17 mouse cellular contexts compared by ENCODE assay signal in genomic region chr3:99292531-99292931, GRCm38 (mm10). TPM values are rescaled to one million over a fixed set of nuclear protein-coding genes. Genes with fewer than 3 reads are reported as not detected.
DNase-seq lines count a peak whose midpoint lies in the region; ATAC-seq lines count a peak whose summit lies in the region.
"Had no signal": no experiment of that assay in that cellular context is flagged by ENCODE, and none has a peak within 500 bp of the region (broad histone marks: within the 10 kb centered on the region; RNA-seq: fewer than 3 reads in every experiment).

No protein-coding gene starts in this region.

- H3K27ac ChIP-seq in kidney, embryonic 16.5 days (ENCODE audit: low read length), result no peak overlapping the region
- H3K27ac ChIP-seq in intestine, embryonic 16.5 days (ENCODE audit: low read length), result no peak overlapping the region
- no peak overlapping the region for H3K27ac ChIP-seq in embryonic facial prominence, embryonic 10.5 days (replicated peaks)
- H3K27ac ChIP-seq: embryonic facial prominence, embryonic 12.5 days; forebrain, embryonic 13.5 days; hindbrain, embryonic 10.5 days had no signal

- no peak for DNase-seq in kidney, adult 9 months
- DNase-seq in frontal cortex, postnatal 36 days (ENCODE audit: low spot score in 2 of 2), result peak; percentile 47 to 65
- DNase-seq in left cerebral cortex, adult 18-20 months (ENCODE audit: low spot score in 2 of 2), result peak; percentile 34 to 59
- peak; percentile 53 for DNase-seq in right cerebral cortex, postnatal 25 days
- no peak for DNase-seq in embryonic facial prominence, embryonic 10.5 days (ENCODE audit: low spot score)
- no peak for DNase-seq in ovary, postnatal 10 days (ENCODE audit: low spot score)
- DNase-seq: B cell, adult 2 months; kidney, adult 18-20 months; lung, embryonic 14.5 days; thymus, adult 2 months had no signal

- H3K4me2 ChIP-seq in kidney, embryonic 16.5 days (replicated peaks; ENCODE audit: low read depth, low read length), result no peak overlapping the region
- H3K4me2 ChIP-seq in intestine, embryonic 16.5 days (ENCODE audit: low read depth, low read length), result no peak overlapping the region
- H3K4me2 ChIP-seq: embryonic facial prominence, embryonic 12.5 days; forebrain, embryonic 13.5 days; heart, embryonic 11.5 days; lung, embryonic 14.5 days had no signal

- no peaks in the 10 kb centered on the region for H3K36me3 ChIP-seq in kidney, embryonic 16.5 days (ENCODE audit: insufficient read depth, low read length)
- H3K36me3 ChIP-seq in intestine, embryonic 16.5 days (ENCODE audit: control insufficient read depth, insufficient read depth, low read length), result no peaks in the 10 kb centered on the region
- H3K36me3 ChIP-seq in embryonic facial prominence, embryonic 10.5 days (replicated peaks), result no peaks in the 10 kb centered on the region
- H3K36me3 ChIP-seq: embryonic facial prominence, embryonic 12.5 days; hindbrain, embryonic 10.5 days had no signal

- H3K9ac ChIP-seq in kidney, embryonic 16.5 days (replicated peaks; ENCODE audit: low read length), result no peak overlapping the region
- no peak overlapping the region for H3K9ac ChIP-seq in intestine, embryonic 16.5 days (ENCODE audit: low read depth, low read length)
- H3K9ac ChIP-seq: embryonic facial prominence, embryonic 12.5 days; forebrain, embryonic 13.5 days; lung, embryonic 14.5 days had no signal

- no peaks in the 10 kb centered on the region for H3K27me3 ChIP-seq in kidney, embryonic 16.5 days (ENCODE audit: insufficient read depth, low read length)
- H3K27me3 ChIP-seq in intestine, embryonic 16.5 days (replicated peaks; ENCODE audit: control insufficient read depth, insufficient read depth, low read length), result no peaks in the 10 kb centered on the region
- H3K27me3 ChIP-seq in embryonic facial prominence, embryonic 10.5 days (replicated peaks; ENCODE audit: low read depth, poor library complexity, severe bottlenecking), result no peaks in the 10 kb centered on the region
- H3K27me3 ChIP-seq: embryonic facial prominence, embryonic 12.5 days; forebrain, embryonic 13.5 days; megakaryocyte, embryonic 14.5 days had no signal

- peak; percentile 40; the same call in 1 of the 2 replicates for ATAC-seq in kidney, embryonic 16.5 days (ENCODE audit: low FRiP score, low TSS enrichment)
- ATAC-seq in intestine, embryonic 16.5 days, result no peak
- ATAC-seq: forebrain, embryonic 13.5 days had no signal

- H3K9me3 ChIP-seq in kidney, embryonic 16.5 days (ENCODE audit: low read length), result no peaks in the 10 kb centered on the region
- no peaks in the 10 kb centered on the region for H3K9me3 ChIP-seq in intestine, embryonic 16.5 days (ENCODE audit: control insufficient read depth, low read length)
- H3K9me3 ChIP-seq in embryonic facial prominence, embryonic 10.5 days, result no peaks in the 10 kb centered on the region
- H3K9me3 ChIP-seq: embryonic facial prominence, embryonic 12.5 days; forebrain, embryonic 13.5 days; hindbrain, embryonic 10.5 days; megakaryocyte, embryonic 14.5 days had no signal

- WGBS in kidney, embryonic 16.5 days, result 30% methylated on average over 3 of the region's 3 CpGs
- 68% methylated on average over 3 of the region's 3 CpGs for WGBS in intestine, embryonic 16.5 days
- WGBS in embryonic facial prominence, embryonic 10.5 days, result 88% methylated on average over 3 of the region's 3 CpGs

- H3K4me3 ChIP-seq in kidney, embryonic 16.5 days (ENCODE audit: low read length), result no peak overlapping the region
- no peak overlapping the region for H3K4me3 ChIP-seq in intestine, embryonic 16.5 days (ENCODE audit: low read length)
- no peak overlapping the region for H3K4me3 ChIP-seq in embryonic facial prominence, embryonic 10.5 days
- H3K4me3 ChIP-seq: embryonic facial prominence, embryonic 12.5 days; forebrain, embryonic 13.5 days; hindbrain, embryonic 10.5 days; megakaryocyte, embryonic 14.5 days had no signal

- H3K4me1 ChIP-seq in kidney, embryonic 16.5 days (ENCODE audit: insufficient read depth, low read length), result 0 out of 2 replicates have a peak, but pooled peaks cover 7% of the 10 kb centered on the region
- H3K4me1 ChIP-seq in intestine, embryonic 16.5 days (ENCODE audit: control insufficient read depth, insufficient read depth, low read length), result no peaks in the 10 kb centered on the region
- H3K4me1 ChIP-seq in embryonic facial prominence, embryonic 10.5 days, result no peaks in the 10 kb centered on the region
- H3K4me1 ChIP-seq: megakaryocyte, embryonic 14.5 days had no signal

RNA-seq across cellular contexts. Expression of gene Tbx15, which starts 52.4 kb away (rescaled TPM):
- 0.09 and 0.19 TPM in 2 replicates for polyA plus RNA-seq in kidney, embryonic 16.5 days (2015; fragmentation: Nextera tagmentation; extraction: Ambion mirVana)
- total RNA-seq in left cerebral cortex, adult 18-20 months (2021), result 1 to 10 TPM; 1.2 to 1.9 TPM
- 0.10 and 0.13 TPM in 2 replicates for polyA plus RNA-seq in intestine, embryonic 16.5 days (2015; fragmentation: Nextera tagmentation; extraction: Ambion mirVana)
- polyA plus RNA-seq in embryonic facial prominence, embryonic 10.5 days (2016; fragmentation: Nextera tagmentation; extraction: Ambion mirVana), result 1.6 and 2.5 TPM in 2 replicates

Comparison
In these comparisons a context has a peak if more than half of its experiments do, and no peak if none do; other contexts are left out.
1. DNase-seq: peak in frontal cortex, postnatal 36 days (2 of 2), left cerebral cortex, adult 18-20 months (2 of 2) and right cerebral cortex, postnatal 25 days (single experiment); none in kidney, adult 9 months (single experiment), embryonic facial prominence, embryonic 10.5 days (single experiment) and ovary, postnatal 10 days (single experiment).